Mouse (Mus musculus): ENCODE results near the gene Ankrd9.

Gene Ankrd9

DNA sequence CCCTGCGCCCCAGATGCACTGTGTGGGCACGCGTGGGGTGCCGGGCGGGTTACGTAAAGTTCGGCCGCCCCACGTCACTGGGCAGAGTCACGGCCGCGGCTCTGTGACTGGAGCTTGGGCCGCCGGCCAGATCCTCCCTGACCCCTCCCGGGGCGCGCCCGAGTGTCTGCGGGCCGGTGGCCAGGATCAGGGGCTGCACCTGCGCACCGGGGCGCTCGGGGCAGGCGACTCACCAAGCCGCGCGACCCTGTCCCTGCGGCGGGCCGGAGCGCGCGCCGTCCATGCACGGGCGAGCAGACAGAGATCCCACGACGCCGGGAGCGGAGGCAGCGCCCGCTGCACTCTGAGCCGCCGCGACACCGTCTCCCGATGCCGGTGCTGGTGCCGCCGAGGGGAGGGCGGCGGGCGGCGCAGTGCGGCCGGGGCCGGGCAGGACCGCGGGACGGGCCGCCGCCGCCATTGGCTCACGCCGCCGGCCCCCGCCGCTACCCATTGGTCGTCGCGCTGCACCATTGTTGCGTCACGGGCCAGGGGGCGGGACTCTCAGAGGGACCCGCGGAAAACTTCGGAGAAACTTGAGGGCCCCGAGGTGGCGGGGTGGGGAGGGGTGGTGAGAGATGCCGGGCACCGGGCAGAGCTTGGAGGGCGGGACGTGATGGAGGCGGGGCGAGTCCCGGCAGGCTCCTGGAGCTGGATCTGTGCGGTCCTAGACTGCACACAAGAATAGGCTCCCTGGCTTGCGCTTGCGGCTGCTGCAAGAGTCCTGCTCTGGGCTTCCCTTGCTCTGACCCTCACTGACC is at the start of gene Ankrd9:
Ankrd9 (minus strand) TSS at position 434 of the 800 bp plus-strand sequence.
- DNase-seq (ENCODE audit: low spot score) = peak; percentile 97

DNA sequence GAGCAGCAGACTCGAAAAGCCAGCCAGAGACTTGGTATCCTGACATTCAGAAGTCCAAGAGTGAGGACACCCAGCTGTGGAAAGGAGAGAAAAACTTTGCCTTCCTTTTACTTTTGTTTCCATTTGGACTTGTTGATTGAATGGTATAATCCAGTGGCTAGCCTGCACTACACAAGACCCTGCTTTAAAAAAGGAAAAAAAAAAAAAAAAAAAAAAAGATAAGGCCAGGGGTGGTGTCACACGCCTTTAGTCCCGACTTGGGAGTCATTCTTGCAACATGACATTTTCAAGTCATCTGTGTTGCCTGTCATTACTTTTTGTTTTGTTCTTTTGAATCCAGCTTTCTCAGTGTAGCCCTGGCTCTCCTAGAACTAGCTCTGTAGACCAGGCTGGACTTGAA is 42.7 kb upstream of the Ankrd9 start:
- no peak for DNase-seq (ENCODE audit: low spot score)

DNA sequence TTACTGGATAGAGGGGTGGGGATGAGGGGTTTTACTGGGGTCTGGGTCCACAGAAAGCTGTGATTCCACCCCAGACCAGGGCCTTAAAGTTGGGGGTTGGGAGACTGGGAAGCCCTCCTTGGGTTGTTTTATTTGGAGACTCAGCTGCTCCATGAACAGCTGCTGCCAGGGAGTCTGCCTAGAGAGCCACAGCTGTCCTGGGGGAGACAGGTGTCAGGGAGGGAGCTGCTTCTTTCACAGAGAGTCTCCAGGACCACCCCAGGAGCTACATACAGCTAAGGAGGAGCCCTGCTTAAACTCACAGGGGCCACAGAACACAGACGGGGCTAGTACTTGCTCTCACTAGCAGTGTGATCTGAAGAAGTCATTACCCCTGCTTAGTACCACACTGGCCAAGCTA is 42.3 kb upstream of the Ankrd9 start:
- no peak for DNase-seq (ENCODE audit: low spot score)

DNA sequence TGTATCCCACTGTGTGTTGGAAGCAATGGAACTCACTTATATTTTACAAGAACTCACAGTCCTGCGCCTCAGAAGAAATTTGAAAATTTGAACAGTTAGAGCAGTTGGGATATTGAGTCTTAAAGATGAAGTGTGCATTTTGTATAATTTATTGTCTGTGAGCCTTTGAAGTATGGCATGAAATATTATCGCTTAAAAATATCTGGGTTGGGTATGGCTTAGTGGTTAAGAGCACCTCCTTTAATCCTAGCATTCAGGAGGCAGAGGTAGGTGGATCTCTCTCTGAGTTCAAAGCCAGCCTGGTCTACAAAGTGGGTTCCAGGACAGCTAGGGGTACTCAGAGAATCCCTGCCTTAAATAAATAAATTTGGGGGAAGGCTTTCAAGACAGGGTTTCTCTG is 40.2 kb upstream of the Ankrd9 start:
- no peak for DNase-seq (ENCODE audit: low spot score)

DNA sequence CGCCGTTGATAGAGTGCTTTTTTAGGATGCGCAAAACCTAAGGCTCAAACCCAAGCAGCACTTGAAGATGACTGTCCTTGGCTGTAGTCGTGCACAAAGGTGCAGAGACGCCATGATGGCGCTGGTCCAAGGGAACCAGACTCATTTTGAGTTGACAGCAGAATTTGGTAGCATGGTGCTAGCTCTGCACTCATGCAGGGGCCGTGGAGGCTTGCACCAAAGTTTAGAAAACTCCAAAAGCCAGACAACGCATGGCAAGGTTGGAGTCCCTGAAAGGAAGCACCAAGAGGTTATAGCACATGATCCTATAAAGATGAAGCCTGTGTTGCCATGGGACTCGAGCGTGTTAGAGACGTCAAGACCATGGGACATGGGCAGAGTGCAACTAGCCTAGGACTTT is 39.2 kb upstream of the Ankrd9 start:
- DNase-seq (ENCODE audit: low spot score) = no peak

DNA sequence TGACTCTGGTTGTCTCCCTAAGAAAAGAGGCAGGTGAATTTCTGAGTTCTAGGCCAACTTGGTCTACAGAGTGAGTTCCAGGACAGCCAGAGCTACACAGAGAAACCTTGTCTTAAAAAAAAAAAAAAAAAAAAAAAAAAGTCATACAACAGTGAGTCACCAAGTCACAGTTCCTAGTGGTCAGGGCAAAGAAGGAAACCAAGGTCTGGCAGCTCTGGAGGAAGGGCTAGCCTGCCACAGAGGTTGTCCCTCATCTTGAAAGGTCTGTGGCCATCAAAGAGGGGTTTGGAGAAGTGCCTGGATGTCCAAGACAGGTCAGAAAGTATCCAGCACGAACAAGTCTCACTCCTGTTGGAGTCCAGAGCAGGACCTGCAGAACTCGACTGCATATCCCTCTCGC is 38.0 kb upstream of the Ankrd9 start:
- DNase-seq (ENCODE audit: low spot score) = no peak

DNA sequence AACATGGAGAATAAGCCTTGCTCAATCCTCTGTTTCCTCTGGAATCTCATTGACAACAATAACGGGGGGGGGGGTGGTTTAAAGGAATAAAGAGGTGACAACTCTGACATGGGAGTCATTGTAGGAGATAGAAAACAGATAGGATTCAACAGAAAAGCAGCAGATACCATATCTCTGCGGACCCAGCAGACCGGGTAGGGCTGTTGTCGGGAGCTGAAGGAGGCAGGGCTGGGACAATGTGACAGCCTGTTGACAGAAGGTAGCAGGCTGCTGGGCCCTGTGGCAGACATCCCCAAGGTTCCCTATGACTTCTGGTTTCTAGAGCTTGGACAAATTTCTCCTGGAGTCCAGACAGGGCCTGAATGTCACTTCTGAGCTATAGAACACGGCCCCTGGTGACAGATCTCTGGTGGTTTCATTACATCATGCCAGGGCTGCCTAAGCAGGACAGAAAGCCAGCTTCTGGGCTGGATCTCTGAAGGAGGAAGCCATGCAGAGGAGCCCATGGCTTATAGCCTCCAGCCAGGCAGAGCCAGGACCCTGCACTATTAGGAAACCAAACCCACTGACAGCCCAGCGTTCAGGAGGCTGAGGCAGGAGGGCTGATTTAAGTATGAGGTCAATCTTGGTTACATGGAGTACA is 30.9 kb upstream of the Ankrd9 start:
- DNase-seq (ENCODE audit: low spot score) = no peak

DNA sequence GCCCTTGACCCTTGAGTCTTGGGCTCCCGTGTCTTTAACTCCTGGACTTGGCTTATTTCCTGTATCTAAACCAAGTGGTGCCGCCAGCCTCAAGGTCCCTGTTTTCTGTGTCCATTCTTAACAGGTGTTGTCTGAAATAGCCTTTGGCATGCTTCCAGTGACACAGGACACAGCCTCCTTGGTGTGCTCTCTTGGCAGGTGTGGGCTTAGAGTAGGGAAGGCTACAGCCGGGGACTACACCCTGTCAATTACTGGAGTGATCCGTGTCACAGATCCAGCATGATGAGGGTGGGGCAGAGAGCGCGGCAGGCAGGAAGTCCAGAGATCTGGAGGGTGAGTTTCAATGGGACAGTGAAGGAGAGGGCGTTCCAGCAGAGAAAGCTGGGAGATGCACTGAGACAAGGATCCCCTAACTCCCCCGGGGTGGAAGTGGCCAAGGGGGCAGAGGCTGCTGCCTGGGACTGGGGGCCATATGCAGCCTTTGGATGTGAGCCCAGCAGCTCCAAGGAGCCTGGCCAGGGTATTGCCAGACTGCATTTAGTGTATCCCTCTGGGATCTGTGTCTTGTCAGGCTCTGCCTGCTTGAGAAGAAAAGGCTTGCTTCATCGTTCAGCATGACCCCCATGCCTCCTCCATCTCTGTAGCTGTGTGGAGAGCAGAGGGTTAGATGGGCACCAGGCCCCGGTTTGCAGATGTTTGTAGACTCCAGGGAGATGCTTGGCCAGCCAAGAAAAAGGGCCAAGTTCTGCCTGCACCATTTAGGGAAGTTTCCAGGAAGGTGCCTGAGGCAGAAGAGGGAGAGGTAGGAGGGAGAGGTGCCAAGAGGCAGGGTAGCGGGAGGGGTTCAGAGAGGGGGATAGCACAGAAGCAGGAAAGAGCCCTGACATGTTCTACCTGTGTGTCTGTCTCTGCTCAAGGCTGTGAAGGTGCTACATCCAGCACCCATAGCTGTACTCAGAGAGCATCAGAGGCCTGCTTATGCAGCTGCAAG is 30.0 kb upstream of the Ankrd9 start:
- DNase-seq (ENCODE audit: low spot score) = no peak

DNA sequence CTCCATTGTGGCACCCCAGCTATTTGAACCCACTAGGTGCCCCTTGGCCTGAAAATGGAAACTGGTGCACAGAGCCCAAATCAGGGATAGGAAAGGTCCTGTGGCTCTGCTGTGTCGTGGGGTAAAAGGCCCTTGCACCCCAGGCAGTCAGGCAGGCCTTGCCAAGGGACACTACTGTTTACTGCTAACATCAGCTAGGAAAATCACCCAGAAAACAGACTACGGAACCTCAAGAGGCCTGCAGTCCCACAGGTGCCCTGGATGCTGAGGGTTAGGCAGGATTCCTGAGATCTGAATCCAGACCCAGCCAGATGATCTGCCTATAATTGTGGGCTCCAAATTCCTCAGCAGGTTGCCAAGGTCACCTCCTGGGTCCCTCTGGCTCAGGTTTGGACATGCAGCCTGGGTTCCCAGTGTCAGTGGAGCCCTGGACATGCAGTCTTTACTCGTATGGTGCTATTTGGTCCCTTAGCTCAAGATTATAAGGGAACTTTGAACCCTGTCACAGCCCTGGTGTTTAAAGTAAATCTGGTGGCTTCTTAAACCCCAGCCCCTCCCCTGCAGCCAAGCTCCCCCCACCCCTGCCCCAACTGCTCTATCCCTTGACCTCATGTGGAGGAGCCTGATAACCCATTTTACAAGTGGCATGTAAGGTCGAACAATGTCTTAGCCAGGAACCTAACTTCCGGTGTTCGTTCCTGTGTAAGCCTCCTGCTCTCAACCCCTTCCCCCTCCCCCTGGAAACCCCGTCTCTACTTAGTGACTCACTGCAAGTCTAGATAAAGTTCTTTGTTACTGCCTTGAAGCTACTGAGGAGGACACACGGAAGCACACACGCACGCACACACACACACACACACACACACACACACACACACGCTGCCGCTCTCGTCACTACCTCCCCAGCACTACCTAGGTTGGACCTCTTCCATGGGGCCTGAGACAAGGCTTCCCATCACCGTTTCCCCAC is 28.6 kb upstream of the Ankrd9 start:
- DNase-seq (ENCODE audit: low spot score) = no peak

DNA sequence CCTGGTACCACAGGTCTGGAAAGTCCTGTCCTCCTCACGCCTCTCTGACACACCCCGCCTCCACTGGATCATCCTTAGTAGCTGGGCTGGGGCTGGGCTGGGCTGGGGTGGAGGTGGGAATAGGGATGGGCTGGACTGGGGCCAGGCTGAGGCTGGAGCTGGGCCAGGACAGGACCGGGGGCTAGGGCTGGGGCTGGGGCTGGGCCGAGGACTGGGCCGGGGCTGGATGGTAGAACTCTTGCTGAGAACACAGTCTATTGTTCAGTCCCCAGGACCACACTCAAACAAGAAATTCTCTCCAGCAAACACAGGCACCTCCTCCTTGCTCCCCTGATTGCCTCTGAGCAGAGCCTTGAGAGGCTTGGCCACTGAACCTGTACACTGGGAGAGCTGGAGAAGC is 27.5 kb upstream of the Ankrd9 start:
- DNase-seq (ENCODE audit: low spot score) = no peak

DNA sequence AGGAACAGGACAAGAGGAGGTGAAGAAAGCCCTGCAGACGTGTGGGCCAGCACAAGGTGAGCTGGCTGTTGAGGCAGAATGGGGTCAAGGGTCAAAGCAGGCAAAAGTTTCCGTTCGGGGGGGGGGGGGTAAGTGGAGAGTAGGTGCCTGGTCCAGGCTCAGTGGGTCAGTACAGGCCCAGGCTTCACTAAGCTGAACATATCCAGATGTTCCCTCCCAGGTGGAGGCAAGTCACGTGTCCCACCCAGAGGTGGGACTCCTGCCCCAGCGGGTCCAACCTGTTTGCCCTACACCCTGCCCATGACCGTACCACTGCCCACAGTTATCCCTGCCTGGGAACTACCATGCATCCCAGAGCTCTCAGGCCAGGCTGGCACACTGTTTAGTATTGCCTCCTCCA is 27.0 kb upstream of the Ankrd9 start:
- no peak for DNase-seq (ENCODE audit: low spot score)

DNA sequence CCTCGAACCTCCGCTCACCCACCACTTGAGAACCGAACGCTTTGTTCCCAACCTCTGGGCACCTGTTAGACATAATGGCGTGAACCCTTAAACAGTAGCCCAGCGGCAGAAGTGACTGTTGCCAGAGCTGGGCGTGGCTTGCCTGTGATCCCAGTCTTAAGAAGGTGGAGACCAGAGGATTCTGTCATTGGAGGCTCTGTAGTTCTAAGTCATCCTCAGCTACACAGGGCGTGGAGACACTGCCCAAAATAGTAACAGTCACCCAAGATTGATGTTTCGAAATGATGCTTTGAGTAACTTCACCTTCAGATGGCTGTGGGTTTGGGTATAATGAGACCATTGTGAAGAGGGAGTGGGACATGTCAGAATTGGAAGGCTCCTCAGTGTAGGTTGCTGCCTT is 25.3 kb upstream of the Ankrd9 start:
- DNase-seq (ENCODE audit: low spot score) = no peak

DNA sequence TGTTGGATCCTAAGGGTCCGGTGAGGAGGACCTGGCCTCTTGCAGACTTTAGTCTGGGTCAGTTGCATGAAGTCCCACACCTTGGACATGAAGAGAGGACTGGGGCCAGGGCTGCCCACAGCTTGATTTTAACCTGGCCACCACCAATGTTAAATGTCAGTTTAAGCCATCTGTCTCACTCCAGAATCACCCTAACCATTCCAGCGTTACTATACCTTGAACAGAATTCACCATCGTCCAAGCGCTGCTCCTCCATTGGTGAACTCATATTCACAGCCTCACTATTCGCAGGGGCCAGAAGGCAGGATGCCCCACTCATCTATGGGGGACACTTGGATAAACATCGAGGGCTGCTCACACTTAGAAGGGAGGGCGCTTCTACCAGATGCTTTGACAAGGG is 22.1 kb upstream of the Ankrd9 start:
- DNase-seq (ENCODE audit: low spot score) = no peak

DNA sequence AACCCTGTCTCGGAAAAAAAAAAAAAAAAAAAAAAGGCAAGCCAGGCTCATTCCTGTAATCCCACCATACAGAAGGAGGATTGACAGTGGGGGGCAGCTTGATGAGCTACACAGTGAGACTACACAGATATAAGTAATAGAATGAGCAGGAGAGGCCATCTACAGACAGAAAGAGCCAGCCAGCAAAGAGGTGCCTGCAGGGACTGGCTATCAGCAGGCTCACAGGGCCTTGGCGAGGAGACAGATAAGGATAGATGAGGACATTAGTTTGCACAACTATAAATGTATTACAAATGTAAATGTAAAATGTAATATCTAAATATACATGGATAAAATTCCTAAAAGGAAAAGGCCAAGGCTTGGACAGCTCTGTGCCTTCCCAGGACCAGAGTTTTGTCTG is 21.0 kb upstream of the Ankrd9 start:
- DNase-seq (ENCODE audit: low spot score) = no peak

DNA sequence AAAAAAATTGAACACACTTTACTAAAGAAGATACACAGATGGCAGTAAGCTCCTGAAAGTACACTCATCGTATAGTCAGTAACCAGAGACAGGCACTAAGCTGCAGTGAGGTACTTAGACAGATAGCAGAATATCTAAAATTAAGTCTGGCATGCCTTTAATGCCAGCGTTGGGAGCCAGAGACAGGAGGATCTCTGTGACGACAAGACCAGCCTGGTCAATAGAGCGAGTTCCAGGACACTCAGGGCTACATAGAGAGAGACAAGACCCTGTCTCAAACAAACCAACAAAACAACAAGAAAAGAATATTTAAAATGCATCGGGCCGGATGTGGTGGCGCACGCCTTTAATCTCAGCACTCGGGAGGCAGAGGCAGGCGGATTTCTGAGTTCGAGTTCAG is 19.3 kb upstream of the Ankrd9 start:
- DNase-seq (ENCODE audit: low spot score) = no peak

DNA sequence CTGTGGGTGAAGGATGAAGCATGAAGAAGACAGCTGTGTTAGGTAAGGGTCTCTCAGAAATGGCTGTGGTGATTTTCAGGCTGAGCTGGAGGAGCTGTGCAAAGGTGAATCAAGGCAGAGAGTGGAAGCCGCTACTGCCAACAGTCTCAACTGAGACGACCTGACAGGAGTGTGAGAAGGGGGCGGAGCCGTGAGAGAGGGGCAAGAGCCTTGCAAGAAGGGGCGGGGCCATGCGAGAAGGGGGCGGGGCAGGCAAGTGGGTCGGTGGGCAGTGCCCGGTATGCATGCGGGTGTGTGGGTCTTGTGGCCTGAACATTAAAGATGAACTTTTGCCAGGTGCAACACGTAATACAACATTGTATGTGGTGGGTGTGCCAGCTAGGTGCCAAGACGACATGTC is 15.8 kb upstream of the Ankrd9 start:
- DNase-seq (ENCODE audit: low spot score) = no peak

DNA sequence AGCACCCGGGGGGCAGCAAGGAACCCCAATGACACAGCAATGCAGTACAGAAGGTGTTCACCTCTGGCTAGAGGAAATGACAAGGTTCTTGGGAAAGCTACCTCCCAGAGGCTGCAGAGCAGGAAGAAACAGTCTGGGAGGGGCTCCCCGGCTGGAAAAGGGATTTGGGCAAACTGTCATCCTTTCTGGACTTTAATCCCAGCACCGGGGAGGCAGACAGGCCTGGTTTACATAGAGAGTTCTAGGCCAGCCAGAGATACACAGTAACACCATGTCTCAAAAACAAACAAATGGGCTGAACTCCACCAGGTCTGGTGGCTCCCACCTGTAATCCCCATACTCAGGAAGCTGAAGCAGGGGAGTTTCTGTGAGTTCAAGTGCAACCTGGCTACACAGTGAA is 14.4 kb upstream of the Ankrd9 start:
- no peak for DNase-seq (ENCODE audit: low spot score)

DNA sequence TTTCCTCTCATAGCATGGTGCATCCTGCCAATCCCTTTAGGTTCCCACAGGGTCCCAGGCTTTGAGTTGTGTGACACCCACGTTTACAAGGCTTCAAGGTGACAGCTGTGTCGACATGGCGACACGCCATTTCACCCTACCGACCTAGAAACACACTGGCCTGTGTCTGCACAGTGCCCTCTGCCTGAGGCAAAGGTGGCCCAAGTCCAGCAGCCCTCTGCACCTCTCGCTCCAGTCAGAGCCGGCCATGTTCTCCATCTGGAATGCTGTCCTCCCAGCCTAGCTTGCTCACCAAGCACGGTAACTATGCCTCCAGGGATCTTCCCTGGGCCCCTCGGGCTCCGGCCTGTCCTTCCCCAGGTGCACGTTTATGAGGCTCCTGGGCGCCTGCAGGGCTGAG is 13.9 kb upstream of the Ankrd9 start:
- DNase-seq (ENCODE audit: low spot score) = no peak

DNA sequence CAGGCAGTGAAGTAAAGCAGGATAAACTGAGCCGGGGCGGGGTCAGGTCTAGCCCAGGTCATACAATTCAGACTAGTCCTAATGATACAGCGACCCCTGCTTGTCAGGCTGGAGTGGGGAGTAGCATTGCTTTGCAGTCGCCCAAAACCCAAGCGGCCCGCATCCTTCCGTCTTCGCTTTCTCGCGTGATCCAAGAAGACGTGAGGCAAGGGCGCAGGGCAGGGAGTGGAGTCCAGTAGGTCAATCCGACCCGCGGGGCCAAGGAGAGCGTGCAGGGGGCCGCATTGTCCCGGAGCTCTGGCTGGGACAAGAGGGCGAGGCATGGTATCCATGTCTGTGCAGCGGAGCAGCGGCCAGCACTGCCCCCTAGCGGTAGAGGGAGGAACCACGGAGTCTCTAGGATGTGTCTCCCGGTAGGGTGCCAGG is 13.3 kb upstream of the Ankrd9 start:
- peak; percentile 96 for DNase-seq (ENCODE audit: low spot score)

DNA sequence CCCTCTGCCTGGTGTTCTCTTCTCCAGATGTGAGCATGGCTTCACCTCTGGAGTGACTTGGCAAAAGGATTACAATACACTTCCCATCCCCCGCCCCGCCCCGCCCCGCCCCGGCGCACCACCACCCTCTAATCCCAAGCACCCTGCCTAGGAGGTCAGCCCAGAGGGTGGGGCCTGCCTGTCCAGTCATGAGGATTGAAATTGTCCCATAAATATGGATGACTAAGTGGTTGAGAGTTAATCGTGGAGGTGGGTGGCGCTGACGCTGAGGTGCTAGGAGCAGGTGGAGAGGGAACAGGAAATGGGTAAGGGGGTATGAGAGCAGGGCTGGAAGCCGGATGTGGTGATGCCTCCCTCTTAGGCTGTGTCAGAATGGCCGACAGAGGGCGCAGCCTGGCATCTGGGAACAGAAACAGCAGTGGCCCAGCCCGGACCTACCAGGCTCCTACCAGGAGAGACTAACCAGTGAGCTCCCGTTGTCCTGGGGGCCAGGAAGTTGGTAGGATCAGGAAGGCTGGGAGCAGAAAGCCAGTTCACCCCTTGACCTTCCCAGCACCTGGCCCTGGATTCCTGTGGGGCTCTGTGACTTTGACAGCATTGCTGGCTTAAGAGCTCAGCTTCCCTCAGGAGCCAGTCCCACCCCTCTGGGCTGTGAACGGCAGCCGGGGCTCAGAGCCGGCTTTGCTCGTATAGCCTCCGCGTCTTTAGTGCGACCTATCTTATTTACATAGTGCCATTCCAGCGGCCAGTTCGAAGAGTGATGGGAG is 12.7 kb upstream of the Ankrd9 start:
- DNase-seq (ENCODE audit: low spot score) = peak; percentile 92

DNA sequence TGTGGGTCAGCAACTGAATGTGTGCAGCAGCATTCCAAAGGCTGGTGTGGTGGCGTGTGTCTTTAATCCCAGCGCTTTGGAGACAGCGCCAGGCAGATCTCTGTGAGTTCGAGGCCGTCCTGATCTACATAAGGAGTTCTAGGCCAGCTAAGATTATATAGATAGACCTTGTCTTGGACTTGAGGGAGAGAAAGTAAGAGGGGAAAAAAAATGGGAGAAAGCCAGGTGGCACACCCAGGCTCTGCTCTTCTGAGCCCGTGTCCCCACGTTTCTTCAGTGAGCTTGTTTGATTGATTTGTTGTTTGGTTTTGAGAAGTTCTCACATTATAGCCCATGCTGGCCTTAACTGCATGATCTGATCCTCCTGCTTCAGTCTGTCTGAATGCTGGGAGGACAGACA is 11.7 kb upstream of the Ankrd9 start:
- DNase-seq (ENCODE audit: low spot score) = no peak

All from embryo, embryonic 10 days (tissue).